Mouse (Mus musculus) macrophage (primary cell): ENCODE results near the gene Ccdc130. TPM values are rescaled to one million over a fixed set of nuclear protein-coding genes. Genes with fewer than 3 reads are reported as not detected.

ENCODE experiments used
- H3K27ac ChIP-seq: fragments of 350-480 bp; formaldehyde crosslinking; 2 replicates; pipeline ENCODE4 v1.9.0; 2021
- H3K36me3 ChIP-seq: fragments of 350-480 bp; formaldehyde crosslinking; 2 replicates; pipeline ENCODE4 v1.9.0; 2021; ENCODE audit errors: inconsistent target
- H3K4me3 ChIP-seq: fragments of 350-480 bp; formaldehyde crosslinking; 2 replicates; pipeline ENCODE4 v1.9.0; 2021; ENCODE audit errors: inconsistent target
- H3K79me2 ChIP-seq: fragments of 350-480 bp; formaldehyde crosslinking; 2 replicates; pipeline ENCODE4 v1.9.0; 2021; ENCODE audit errors: inconsistent target
- WGBS: methylation state at CpG from one replicate; pipeline ENCODE4 v1.1.7; 2026; ENCODE audit warnings: inconsistent platforms; ENCODE audit not compliant: missing documents; 5-methylcytosine and 5-hydroxymethylcytosine counted together
- polyA plus RNA-seq: library from polyadenylated mRNA; stranded (reverse); fragments of 250-400 nt; gene quantifications from 3 replicates; pipeline ENCODE4 v1.2.4, GENCODE M21; 2018; ENCODE audit warnings: inconsistent platforms

The Ccdc130 gene
- polyA plus RNA-seq, 1 experiment from 2014 or later: 41.2 TPM

DNA sequence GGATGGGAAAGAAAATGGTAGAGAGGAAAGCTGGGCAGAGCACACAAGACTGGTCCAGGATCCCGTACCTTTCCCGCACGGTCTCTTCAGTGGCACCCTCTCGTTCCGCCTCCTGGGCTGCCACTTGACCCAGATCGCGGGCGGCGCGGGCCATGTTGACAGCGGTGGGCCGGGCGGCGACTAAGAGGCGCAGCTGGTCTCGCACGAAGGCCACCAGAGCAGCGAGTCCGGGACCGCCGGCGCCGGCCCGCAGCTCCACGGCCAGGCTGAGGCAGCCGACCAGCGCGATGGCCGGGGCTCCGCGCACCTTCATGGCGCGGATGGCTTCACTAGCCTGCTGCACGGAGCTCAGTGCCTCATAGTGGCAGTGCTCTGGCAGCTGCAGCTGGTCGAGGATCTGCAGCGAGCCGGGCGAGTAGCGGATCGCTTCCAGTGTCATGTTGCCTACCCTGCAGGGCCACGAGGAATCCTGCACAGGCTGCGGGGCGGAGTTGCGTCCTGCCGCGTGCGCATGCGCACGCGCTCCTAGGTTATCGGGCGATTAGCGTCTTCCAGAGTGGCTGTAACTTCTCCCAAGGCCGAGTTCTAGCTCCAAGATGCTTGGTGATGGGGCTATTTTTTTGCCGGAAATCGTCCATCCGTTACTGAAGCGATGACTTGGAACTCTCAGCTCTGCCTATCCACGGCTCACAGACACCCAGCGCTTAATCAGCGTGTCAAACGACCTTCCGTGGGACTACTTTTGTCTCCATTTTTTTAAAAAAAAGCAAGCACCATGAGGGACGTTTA is 13.2 kb downstream of the Ccdc130 start, which contains the start of gene Mri1:
TSS of gene Mri1 (minus strand) at position 505 of the 789 bp plus-strand sequence.
- H3K36me3 ChIP-seq: peaks cover 37% of the 10 kb centered on the region; the same call in 1 of the 2 replicates
- peak within 1 kb of the TSS; percentile 54 for H3K4me3 ChIP-seq
- peaks cover 10% of the 10 kb centered on the region for H3K79me2 ChIP-seq
- peak within 1 kb of the TSS; percentile 52 for H3K27ac ChIP-seq
- WGBS: under 1% methylated on average over 64 of the region's 64 CpGs

DNA sequence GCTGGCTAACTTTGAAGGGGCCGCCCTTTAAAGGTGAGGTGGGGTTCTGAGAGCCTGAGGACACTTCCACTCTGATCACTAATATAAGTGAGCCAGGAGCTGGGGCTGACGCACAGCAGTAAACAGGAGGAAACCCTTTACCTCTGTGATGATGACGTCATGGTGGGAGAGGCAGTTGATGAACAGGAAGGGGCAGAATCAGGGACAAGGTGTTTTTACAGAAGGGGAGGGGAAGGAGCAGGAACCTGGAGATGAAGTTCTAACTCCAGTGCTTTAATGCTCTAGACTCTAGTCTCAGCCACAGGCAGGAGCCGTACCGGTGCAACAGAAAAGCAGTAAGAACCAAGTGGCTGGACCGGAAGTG is 13.7 kb downstream of the Ccdc130 start:
- peak overlapping the region; percentile 54 for H3K4me3 ChIP-seq
- H3K27ac ChIP-seq: no peak overlapping the region
- H3K36me3 ChIP-seq: peaks cover 31% of the 10 kb centered on the region; the same call in 1 of the 2 replicates
- 18% methylated on average over 5 of the region's 6 CpGs for WGBS
- peaks cover 10% of the 10 kb centered on the region for H3K79me2 ChIP-seq

DNA sequence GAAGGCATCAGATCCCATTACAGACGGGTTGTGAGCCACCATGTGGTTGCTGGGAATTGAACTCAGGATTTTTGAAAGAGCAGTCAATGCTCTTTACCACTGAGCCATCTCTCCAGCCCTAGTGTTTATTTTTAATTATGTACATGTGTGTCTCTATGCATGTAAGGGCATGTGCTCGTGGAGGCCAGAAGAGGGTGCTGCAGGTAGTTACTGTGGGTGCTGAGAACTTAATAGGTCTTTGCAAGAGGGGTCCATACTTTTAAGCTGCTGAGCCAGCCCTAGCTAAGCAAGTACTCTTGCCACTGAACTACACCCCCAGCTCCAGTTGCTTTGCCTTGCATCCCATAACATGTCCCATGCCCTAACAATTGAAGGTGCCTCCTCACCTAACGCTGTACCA is 14.3 kb downstream of the Ccdc130 start:
- no peak overlapping the region for H3K27ac ChIP-seq
- H3K79me2 ChIP-seq: peaks cover 10% of the 10 kb centered on the region
- no peak overlapping the region for H3K4me3 ChIP-seq
- H3K36me3 ChIP-seq: peaks cover 26% of the 10 kb centered on the region; the same call in 1 of the 2 replicates
- 88% methylated on average over 3 of the region's 3 CpGs for WGBS

DNA sequence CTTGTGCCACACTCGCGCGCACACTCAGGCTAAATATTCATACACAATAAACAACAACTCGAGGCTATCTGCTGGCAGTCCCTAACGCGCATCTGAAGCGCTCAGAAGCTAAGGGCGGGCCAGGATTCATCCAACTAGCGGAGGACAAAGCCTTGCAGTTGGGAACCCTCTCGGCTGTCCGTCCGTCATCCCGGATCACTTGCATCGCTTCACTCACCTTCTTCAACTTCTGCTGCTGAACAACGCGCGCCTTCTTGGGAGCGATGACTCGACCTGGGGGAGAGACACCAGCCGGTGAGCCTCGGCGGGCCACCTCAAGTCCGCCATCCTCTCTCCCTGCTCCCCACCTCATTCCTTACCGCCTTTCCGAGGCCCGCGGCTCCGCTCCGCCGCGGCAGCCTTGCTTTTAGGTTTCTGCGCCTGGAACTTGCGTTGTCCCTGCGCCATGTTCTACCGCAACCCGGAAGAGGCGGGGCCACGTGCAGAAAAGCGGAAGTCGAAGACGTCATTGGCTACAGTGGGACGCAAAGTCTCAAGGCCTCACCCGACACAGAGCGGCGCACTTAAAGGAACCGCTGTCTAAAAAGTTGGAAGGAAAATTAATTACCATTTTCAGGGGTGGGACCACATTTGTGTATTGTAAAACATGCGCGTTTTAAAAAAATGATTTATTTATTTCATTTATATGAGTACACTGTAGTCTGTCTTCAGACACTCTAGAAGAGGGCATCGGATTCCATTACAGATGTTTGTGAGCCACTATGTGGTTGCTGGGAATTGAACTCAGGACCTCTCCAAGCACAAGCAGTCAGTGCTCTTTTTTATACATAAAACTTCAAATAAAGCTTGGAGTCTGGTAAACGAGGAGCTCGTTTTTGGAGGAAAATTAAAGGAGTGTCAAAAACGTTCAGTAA is 20.7 kb downstream of the Ccdc130 start, which contains the start of gene D8Ertd738e:
TSS of gene D8Ertd738e (minus strand) at position 463 of the 914 bp plus-strand sequence.
- H3K27ac ChIP-seq: peak within 1 kb of the TSS; percentile 71
- peaks cover 20% of the 10 kb centered on the region; the same call in 1 of the 2 replicates for H3K36me3 ChIP-seq
- peak within 1 kb of the TSS; percentile 97 for H3K4me3 ChIP-seq

DNA sequence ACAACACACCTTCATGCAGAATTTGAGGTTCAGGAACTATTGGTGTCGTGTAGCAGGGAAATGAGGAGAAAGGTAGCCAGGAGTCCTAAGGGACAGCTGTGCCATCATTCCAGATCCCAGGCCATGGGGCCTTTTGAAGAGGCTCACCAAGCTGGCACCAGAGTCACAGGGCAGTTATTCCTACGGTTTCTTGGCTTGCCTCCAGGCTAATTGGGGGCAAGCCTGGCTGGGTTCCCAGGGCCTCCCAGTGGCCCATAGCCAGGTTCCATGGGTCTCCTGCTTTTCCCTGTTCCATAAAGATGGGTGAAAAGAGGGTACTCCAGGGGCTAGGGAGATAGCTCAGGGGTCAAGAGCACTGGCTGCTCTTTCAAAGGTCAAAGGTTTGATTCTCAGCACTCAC is 28.4 kb downstream of the Ccdc130 start:
- no peak overlapping the region for H3K27ac ChIP-seq
- peaks cover 2% of the 10 kb centered on the region; the same call in 1 of the 2 replicates for H3K79me2 ChIP-seq
- WGBS: 71% methylated on average over 2 of the region's 2 CpGs
- H3K4me3 ChIP-seq: no peak overlapping the region
- peaks cover 18% of the 10 kb centered on the region; the same call in 1 of the 2 replicates for H3K36me3 ChIP-seq

More for the DNA sequence above, 20.7 kb downstream of the Ccdc130 start, which contains the start of gene D8Ertd738e:
- WGBS: 6% methylated on average over 51 of the region's 52 CpGs
- peaks cover 29% of the 10 kb centered on the region for H3K79me2 ChIP-seq

DNA sequence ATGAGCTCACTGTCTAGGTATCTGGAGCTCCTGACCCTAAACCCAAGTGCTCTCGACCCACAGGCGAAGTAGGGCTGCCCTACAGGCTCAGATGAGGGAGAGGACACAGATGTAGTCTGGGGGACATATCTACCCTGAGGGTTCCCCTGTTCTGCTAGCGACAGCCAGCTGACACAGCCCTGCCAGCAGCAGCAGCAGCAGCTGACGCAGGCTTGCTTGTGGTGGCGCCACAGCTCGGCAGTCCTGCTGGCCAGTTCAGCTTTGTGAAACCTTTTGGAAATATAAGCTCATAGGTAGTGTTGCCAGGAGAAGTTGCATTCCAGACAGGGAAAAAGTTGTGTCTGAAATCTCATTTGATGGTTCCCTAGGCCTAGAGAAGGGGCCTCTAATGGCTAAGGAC is 29.0 kb downstream of the Ccdc130 start:
- H3K27ac ChIP-seq: no peak overlapping the region
- H3K36me3 ChIP-seq: peaks cover 12% of the 10 kb centered on the region; the same call in 1 of the 2 replicates
- H3K79me2 ChIP-seq: peaks cover 3% of the 10 kb centered on the region; the same call in 1 of the 2 replicates
- H3K4me3 ChIP-seq: no peak overlapping the region
- 89% methylated on average over 6 of the region's 6 CpGs for WGBS

DNA sequence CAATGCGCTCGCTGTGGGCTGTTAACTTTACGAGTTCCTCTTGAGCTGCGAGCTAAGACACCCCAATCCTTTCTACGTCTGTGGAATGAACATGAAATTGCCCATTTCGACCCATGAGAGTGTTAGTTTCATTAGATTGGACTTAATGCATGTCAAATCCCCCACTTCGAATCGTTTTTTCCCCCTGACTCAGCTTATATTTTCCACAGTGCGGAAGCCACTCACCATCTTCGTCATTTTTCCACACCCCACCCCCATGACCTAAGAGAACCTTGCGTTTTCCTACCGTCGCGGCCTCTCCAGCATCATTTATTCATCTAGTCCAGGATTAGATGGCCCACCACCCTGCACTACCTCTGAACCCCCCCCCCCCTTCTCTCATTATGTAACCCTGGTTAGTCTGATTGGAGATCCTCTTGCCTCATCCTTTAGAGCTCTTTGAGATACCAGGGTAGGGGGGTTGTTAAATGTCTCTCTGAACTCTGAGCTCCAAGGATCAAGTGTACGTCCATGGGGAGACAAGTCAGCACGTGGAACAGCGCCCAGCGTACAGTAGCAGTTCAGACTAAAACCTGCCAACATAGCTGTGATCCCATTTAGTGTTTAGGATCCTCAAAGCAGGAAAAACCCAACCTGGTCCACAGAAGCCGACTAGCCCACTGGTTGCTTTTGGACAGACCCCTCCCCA is 32.5 kb downstream of the Ccdc130 start:
- Histone ChIP-seq H3K79me2 (peaks cover 13% of the 10 kb centered on the region; the same call in 1 of the 2 replicates), H3K36me3 (no peaks in the 10 kb centered on the region), H3K27ac (peak overlapping the region; percentile 87), H3K4me3 (peak overlapping the region; percentile 70)
- WGBS: 14% methylated on average over 19 of the region's 19 CpGs

DNA sequence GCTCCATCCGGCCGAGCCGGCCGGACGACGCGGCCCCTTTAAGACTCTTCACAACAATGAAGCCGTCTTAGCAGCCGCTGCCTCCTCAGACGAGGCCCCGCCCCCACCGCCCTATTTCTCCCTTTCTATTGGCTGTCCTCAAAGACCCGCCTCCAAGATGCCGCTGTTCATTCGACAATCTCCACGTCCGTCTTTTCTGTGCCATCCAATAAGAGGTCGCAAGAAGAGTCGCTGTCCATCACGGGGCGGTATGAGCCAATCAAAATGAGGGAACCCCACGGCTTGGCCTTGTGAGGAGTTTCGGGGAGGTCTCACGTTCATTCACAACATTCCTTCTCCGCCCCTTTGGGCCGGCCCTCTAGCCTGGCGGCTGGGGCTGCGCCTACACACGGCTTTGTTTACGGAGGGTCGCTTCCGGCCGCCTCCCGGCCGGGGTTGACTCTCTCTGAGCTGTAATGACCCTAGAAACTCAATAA is 33.1 kb downstream of the Ccdc130 start, which contains the start of gene Zswim4:
TSS of gene Zswim4 (minus strand) at position 58 of the 476 bp plus-strand sequence.
- peaks cover 13% of the 10 kb centered on the region; the same call in 1 of the 2 replicates for H3K79me2 ChIP-seq
- H3K36me3 ChIP-seq: no peaks in the 10 kb centered on the region
- H3K27ac ChIP-seq: peak within 1 kb of the TSS; percentile 87
- peak within 1 kb of the TSS; percentile 84 for H3K4me3 ChIP-seq
- WGBS: under 1% methylated on average over 35 of the region's 35 CpGs

DNA sequence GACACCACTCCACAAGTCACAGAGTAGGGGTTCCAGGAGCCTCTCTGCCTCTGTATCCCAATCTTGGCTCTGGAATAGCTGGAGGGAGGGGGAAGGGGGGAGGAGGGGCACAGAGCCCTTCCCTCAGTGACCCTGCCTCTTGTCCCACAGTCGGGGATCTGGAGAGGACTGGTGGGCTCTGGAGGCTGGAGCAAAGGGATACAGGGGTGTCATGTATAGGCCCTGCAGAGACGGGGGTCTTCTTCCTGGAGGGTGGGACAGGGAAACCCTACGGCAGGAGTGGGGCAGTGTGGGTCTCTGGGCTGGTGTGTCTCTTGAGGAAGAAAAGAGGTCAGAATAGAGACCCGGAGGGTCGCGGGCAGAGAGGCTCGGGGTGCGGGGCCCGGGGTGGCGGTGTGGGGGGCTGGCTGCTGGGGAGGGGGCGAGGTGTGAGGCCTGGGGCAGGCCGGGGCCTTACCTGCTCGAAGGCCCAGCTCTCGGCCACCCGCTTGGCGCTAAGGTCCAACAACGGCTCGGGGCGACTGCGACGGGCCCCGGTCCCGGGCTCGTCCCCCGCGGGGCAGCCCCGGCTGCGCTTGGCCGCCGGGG is 33.7 kb downstream of the Ccdc130 start:
- Histone ChIP-seq H3K79me2 (peaks cover 13% of the 10 kb centered on the region; the same call in 1 of the 2 replicates), H3K36me3 (peaks cover 3% of the 10 kb centered on the region; the same call in 1 of the 2 replicates), H3K27ac (peak overlapping the region; percentile 79), H3K4me3 (peak overlapping the region; percentile 84)
- WGBS: under 1% methylated on average over 29 of the region's 30 CpGs

DNA sequence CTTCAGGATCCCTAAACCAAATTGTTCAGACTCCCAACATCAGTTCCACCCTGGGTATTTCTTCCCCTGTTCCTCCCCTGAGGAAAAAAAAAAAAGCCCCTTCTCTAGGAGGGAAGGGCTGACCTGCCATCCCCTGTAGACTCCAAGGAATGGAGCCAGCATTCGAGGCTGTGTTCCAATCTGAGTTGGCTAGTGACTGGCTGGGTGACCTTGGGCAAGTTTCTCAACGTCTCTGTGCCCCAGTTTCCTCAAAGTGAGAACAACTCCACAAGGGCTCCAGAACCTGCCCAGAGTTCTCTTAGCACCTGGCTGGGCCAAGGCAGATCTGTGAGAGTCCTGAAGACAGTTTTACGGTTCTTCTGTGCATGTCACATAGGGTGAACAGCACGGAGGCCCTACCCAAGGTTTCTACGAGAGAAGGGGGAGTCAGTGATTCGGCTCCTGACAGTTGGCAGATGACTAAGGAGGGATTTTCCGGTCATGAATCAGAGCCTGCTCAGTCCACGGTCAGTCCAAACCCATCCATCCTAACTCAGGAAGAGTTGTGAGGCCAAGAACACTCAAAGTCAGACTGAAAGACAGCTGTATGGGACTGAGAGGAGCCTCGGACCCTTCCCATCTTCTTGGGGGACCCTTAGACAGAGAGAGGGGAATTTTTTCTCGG is 34.3 kb downstream of the Ccdc130 start:
- H3K27ac ChIP-seq: peak overlapping the region; percentile 79
- H3K79me2 ChIP-seq: peaks cover 13% of the 10 kb centered on the region; the same call in 1 of the 2 replicates
- H3K4me3 ChIP-seq: peak overlapping the region; percentile 84
- WGBS: 12% methylated on average over 10 of the region's 10 CpGs
- peaks cover 3% of the 10 kb centered on the region; the same call in 1 of the 2 replicates for H3K36me3 ChIP-seq

DNA sequence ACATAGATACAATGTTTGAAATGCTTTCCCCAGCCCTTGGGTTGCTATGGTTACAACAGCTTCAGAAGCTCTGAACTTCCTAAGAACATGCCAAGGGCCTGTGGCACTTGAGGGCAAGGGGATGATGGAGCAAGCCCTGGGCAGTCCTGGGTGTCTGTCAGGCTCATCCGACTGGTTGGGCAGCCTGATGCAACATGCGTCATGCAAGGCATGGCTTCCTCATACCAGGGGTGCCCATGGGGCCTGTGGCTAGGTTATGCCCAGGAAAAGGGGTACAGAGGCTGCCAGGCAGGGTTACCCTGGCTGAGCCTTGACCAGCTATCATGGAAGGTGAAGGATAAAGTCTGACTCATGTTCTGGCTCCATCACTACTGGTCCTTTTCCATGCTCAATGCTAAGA is 37.1 kb downstream of the Ccdc130 start:
- peaks cover 23% of the 10 kb centered on the region for H3K36me3 ChIP-seq
- peaks cover 13% of the 10 kb centered on the region; the same call in 1 of the 2 replicates for H3K79me2 ChIP-seq
- H3K27ac ChIP-seq: no peak overlapping the region
- WGBS: 75% methylated on average over 2 of the region's 2 CpGs
- H3K4me3 ChIP-seq: no peak overlapping the region

DNA sequence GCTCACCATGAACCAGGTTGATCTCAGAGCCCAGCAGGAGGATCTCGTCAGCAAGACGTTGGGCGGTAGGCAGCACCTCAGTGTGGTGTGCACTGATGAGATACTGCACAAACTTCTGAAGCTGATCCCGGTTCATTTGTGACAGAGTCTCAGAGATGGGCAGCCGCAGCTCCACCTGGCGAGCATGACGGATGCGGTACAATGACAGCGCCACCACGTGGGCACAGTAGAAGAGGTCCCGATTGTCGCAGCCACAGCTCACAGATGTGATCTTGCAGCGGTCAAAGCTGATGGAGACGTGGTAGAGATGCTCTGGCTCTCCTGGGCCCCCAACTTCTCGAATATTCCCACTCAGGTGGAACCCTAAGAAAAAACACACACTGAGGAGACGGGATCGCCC is 39.4 kb downstream of the Ccdc130 start:
- H3K79me2 ChIP-seq: peaks cover 6% of the 10 kb centered on the region; the same call in 1 of the 2 replicates
- H3K4me3 ChIP-seq: no peak overlapping the region
- peaks cover 45% of the 10 kb centered on the region for H3K36me3 ChIP-seq
- WGBS: 82% methylated on average over 17 of the region's 17 CpGs
- H3K27ac ChIP-seq: no peak overlapping the region
